Mouse (Mus musculus) cerebellum, adult 2 months (tissue): ENCODE measurements around the gene Lmbr1l. TPM values are rescaled to one million over a fixed set of nuclear protein-coding genes. Genes with fewer than 3 reads are reported as not detected.

Source experiments
- DNase-seq, 2 experiments: peaks; one replicate each; pipeline ENCODE4 v3.0.0; 2021
- H3K27ac ChIP-seq: fragments of 200-500 bp; 2 replicates; pipeline ENCODE4 v1.5.1; 2012; ENCODE audit warnings: low read length, control low read depth, inconsistent platforms; ENCODE audit not compliant: insufficient read depth
- H3K27me3 ChIP-seq: fragments of 200-500 bp; 2 replicates; pipeline ENCODE4 v1.6.1; 2012; ENCODE audit warnings: inconsistent platforms, mild to moderate bottlenecking, low read length, moderate library complexity; ENCODE audit not compliant: control insufficient read depth, insufficient read depth
- H3K4me1 ChIP-seq: fragments of 200-500 bp; 2 replicates; pipeline ENCODE4 v1.6.1; 2011; ENCODE audit warnings: low read length; ENCODE audit not compliant: control insufficient read depth, insufficient read depth
- H3K4me3 ChIP-seq: fragments of 200-500 bp; replicated peaks from 2 replicates; pipeline ENCODE3; 2011; ENCODE audit warnings: mild to moderate bottlenecking, low read depth, low read length, control low read depth; ENCODE audit not compliant: insufficient read depth
- CTCF ChIP-seq: fragments of 200-500 bp; IDR thresholded peaks from 2 replicates; pipeline ENCODE4 v1.5.1; 2011; ENCODE audit warnings: low read depth, mild to moderate bottlenecking, control low read depth, low read length, moderate library complexity, borderline replicate concordance; ENCODE audit not compliant: insufficient read depth
- POLR2A ChIP-seq: fragments of 200-500 bp; IDR thresholded peaks from 2 replicates; pipeline ENCODE4 v1.6.1; 2011; ENCODE audit warnings: low read length, control low read depth, borderline replicate concordance; ENCODE audit not compliant: insufficient read depth
- WGBS: fragments of 180-500 bp; shearing (Covaris S2); methylation state at CpG from one replicate; pipeline ENCODE4 v1.1.7; 2018; 5-methylcytosine and 5-hydroxymethylcytosine counted together
- polyA plus RNA-seq: library from polyadenylated mRNA; depleted of rRNA; stranded (reverse); fragments of >200 nt; gene quantifications from 2 replicates; pipeline ENCODE4 v1.2.3, GENCODE M21; 2012

Lmbr1l gene
- polyA plus RNA-seq, 1 experiment = 37.5 TPM

DNA sequence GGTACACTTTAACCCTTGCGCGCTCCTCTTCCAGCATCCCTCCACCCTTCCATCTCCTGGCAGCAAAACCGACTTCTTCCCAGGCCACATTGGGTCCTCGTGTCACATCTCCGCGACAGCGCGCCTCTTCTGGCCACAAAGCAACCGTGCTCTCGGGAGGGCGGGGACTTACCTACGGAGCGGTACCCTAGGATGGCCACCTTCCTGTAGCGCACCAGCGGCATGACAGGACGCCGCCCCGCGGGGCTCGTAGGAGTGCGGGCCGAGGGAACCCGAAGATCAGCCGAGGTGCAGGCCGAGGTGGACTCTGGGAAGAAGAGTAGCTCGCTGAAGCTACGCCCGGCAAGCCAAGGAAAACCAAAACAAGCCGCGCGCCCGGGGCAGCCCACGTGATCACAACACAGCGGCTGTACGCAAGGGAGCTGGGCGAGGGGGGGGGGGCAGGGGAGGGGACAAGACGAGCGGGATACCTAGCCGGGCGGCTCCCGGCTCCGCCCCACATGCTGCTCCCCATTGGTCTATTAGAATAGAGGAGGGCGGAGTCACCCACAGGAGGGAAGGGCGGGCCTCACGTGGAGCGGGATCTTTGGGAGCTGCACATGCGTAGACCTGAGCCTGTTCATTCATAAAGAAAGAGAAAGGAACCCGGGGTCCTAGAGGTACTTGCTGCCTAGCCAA is 36.9 kb downstream of the Lmbr1l start:
- Histone ChIP-seq H3K4me1 (no peaks in the 10 kb centered on the region), H3K27me3 (no peaks in the 10 kb centered on the region), H3K4me3 (peak overlapping the region; percentile 72), H3K27ac (peak overlapping the region; percentile 53)
- DNase-seq = peak; percentile 94 to 96
- under 1% methylated on average over 47 of the region's 48 CpGs for WGBS
- TF ChIP-seq POLR2A = peak; percentile 24; the same call in 1 of the 2 replicates
- peak; percentile 8; the same call in 1 of the 2 replicates for TF ChIP-seq CTCF

DNA sequence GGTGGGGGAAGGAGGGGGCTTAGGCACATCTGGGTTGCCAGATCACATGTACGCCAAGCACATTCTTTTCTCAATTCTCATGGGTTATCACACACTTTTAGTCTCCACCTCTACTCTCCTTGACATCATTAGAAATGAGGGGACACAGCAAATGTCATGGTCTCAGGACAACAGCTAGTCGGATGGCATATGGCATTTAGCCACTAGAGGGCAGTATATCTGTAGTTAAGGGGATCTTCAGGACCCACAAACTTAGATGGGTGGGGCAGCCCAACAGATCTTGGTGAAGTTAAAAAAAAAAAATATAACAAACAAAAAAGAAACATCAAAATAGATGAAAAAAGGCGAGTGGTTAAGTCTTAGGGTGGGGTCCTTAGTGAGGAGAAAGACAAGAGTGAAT is 40.7 kb downstream of the Lmbr1l start:
- no peaks in the 10 kb centered on the region for H3K4me1 ChIP-seq
- no peak overlapping the region for H3K27ac ChIP-seq
- WGBS = 11% methylated on average over 3 of the region's 3 CpGs
- DNase-seq = peak; percentile 58 to 73
- H3K27me3 ChIP-seq = no peaks in the 10 kb centered on the region
- no peak overlapping the region for H3K4me3 ChIP-seq
- TF ChIP-seq CTCF (peak; percentile 65; the same call in 1 of the 2 replicates), POLR2A (no peak)

DNA sequence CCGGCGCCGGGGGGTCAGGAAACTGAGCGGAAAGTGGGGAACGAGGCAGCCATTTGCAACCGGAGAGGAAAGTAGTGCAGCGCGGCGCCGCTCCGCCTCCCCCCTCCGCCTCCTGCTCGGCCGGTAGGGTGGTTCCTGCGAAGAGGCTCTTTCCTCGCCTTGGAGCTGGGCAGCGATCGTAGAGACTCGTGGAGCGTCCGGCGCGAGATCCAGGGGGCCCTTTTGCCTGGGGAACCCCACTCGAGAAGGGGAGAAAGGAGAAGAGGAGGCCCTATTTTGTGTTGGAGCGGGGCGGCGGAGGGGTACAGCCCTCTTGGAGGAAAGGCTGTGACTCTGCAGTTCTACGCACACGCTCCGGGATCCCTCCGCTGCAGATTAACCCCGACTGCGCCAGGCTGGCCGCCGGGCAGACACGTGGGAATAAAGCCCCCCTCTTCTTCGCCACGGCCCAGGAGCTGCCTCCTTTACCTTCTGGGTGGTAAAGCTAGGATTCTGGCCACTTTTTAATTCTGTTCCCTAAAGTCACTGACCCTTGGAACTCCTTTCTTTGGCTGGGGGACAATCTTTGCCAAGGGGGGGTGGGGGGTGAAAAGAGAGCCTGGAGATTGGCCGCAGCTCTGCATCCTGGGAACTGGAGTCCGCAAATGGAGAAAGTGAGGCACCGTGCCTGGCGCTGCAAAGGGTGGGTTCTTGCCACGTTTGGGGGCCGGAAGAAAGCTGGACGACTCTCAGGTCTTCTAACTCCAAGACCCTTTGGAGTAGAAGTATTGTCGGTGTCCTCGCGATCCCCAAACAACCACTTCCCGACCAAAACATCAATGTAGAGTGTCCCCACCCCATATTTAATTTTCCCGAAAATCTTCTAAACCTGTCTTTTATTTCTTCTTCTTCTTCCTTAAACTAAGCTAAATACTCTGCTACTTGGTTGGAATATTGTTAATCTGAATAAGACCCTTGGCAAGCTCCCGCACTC is 45.8 kb downstream of the Lmbr1l start:
- TF ChIP-seq CTCF = peak; percentile 3; the same call in 1 of the 2 replicates
- peak; percentile 26; the same call in 1 of the 2 replicates for TF ChIP-seq POLR2A
- H3K27me3 ChIP-seq = no peaks in the 10 kb centered on the region
- 1% methylated on average over 51 of the region's 51 CpGs for WGBS
- peaks cover 10% of the 10 kb centered on the region for H3K4me1 ChIP-seq
- DNase-seq = peak; percentile 93 to 97
- H3K4me3 ChIP-seq = peak overlapping the region; percentile 90
- H3K27ac ChIP-seq = peak overlapping the region; percentile 100

GRCm38 (mm10) chr15:98871070-98871915 is 46.7 kb downstream of the Lmbr1l start, which contains the start of gene Kmt2d:
Gene Kmt2d (minus strand): TSS chr15:98871204.
- TF ChIP-seq CTCF (no peak), POLR2A (no peak)
- under 1% methylated on average over 81 of the region's 94 CpGs for WGBS
- H3K4me3 ChIP-seq = peak within 1 kb of the TSS; percentile 90
- H3K27me3 ChIP-seq = no peaks in the 10 kb centered on the region
- DNase-seq = peak in 1 of 2 experiments; percentile 40
- H3K4me1 ChIP-seq = peaks cover 15% of the 10 kb centered on the region
- peak within 1 kb of the TSS; percentile 100 for H3K27ac ChIP-seq

- Histone ChIP-seq H3K4me3 (peak overlapping the region; percentile 90), H3K27me3 (no peaks in the 10 kb centered on the region), H3K27ac (peak overlapping the region; percentile 100), H3K4me1 (peaks cover 19% of the 10 kb centered on the region)
- peak; percentile 67 to 78 for DNase-seq
- WGBS = 1% methylated on average over 16 of the region's 16 CpGs
- TF ChIP-seq CTCF (no peak), POLR2A (no peak)
Measured at GRCm38 (mm10) chr15:98870179-98871069, 47.6 kb downstream of the Lmbr1l start.

- H3K4me3 ChIP-seq = peak overlapping the region; percentile 90
- peak; percentile 40 to 44 for DNase-seq
- no peaks in the 10 kb centered on the region for H3K27me3 ChIP-seq
- H3K27ac ChIP-seq = peak overlapping the region; percentile 45; the same call in 1 of the 2 replicates
- TF ChIP-seq CTCF (no peak), POLR2A (no peak)
- peaks cover 26% of the 10 kb centered on the region for H3K4me1 ChIP-seq
- WGBS = 1% methylated on average over 8 of the region's 8 CpGs
Measured at GRCm38 (mm10) chr15:98869342-98870178, 48.5 kb downstream of the Lmbr1l start.
